Mouse (Mus musculus) spleen, embryonic (tissue): ENCODE data around the gene Lgmn.

ENCODE experiments used
- CTCF ChIA-PET: fragments of 350-600 bp; sonication (Branson Sonifier 250); formaldehyde crosslinking; loops from one replicate; lab custom pipeline; 2022; lab: Charles Lee

Gene Lgmn

DNA sequence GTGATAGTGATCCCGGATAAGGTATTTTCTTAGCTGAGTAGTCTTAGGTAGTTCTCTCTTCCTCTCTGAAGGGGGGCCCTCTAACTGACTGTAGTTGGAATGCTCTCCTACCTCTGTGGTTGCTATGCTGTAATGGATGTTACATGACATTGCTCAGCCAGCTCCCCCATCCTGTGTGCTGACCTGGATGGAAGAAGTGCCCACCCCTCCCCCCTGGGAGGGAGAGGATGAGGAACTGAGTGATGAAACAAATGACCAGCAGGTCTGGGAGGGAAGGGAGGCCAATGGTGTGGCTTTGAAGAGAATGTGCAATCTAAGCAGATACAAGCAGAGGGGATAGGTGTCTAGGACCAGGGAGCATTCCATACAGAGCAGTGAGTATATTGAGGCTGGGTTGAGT is 82.8 kb downstream of the Lgmn start:
- CTCF ChIA-PET = no interaction called here

DNA sequence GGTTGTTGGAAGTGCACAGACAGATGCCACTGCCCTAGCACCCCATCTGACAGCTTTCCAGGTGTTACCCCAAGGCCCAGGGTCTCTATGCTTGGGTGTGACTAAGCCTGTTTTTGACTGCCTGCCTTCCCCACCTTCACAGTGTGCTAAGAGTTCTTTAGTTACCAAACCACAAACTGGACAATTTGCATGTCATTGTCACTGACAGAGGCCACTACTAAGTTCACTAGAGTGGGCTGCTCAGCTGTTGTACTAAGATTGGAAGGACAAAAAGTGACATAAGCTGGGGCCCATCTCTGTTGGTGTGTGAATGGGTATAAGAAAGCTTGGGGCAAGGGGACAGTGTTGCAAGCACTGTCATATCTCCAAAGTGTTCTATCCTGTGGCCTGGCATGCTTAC is 83.8 kb downstream of the Lgmn start:
- CTCF ChIA-PET = no interaction called here

GRCm38 (mm10) chr12:102354126-102354984 is 85.3 kb downstream of the Lgmn start:
- CTCF ChIA-PET = interaction anchor here (0.6 to 1.2 kb wide), 4 partner anchors 8 to 125 kb away, joined by 3 to 10 read pairs (median 3); no protein-coding TSS in a partner anchor

DNA sequence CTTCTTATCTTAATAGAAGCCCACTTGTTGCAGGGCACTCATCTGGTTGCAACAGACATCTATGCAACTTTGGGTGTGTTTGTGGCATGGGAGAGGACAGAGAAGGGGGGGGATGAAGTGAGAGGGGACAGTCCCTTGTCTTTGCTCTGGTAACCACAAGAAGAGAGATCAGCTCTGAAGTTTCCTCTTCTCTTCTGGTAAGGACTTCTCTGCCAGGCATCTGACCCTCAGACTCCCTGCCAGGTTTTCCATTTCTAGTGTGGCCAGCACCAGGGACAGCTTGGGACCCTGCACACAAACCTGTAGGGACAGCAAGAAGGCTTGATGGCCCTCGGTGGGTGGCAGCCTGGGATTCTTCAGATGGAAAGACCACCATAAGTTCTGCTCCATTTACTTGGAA is 88.6 kb downstream of the Lgmn start:
- CTCF ChIA-PET = no interaction called here

DNA sequence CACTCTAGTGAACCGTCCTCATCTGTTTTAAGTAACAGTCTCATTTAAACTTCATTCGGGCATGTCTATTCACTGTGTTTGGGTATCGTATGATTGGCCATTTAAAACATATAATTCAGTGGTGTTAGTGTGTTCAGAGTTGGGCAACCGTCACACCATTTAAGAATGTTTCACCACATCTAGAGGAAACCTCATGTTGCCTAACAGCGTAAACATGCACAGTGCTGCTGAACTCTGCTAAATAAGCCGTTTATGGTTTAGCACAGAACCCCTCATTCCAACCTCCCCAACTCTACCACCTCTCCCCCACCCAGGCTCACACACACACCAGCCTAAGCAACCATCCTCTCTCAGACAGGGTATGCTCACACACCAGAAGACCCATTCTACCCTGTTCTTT is 91.2 kb downstream of the Lgmn start:
- CTCF ChIA-PET = interaction anchor here (1.1 kb wide), 1 partner anchor 26 kb away, joined by 5 read pairs; no protein-coding TSS in a partner anchor

GRCm38 (mm10) chr12:102346507-102346906 is 93.1 kb downstream of the Lgmn start:
- CTCF ChIA-PET = interaction anchor here (0.6 to 0.7 kb wide), 2 partner anchors 31 to 114 kb away, joined by 4 to 6 read pairs; no protein-coding TSS in a partner anchor

GRCm38 (mm10) chr12:102345031-102345815 is 94.4 kb downstream of the Lgmn start:
- CTCF ChIA-PET = no interaction called here
